Mouse (Mus musculus): ENCODE measurements around the gene Grk6.
A peak's percentile ranks its signal among the peaks of the same experiment; 100 is the strongest.

Gene Grk6

DNA sequence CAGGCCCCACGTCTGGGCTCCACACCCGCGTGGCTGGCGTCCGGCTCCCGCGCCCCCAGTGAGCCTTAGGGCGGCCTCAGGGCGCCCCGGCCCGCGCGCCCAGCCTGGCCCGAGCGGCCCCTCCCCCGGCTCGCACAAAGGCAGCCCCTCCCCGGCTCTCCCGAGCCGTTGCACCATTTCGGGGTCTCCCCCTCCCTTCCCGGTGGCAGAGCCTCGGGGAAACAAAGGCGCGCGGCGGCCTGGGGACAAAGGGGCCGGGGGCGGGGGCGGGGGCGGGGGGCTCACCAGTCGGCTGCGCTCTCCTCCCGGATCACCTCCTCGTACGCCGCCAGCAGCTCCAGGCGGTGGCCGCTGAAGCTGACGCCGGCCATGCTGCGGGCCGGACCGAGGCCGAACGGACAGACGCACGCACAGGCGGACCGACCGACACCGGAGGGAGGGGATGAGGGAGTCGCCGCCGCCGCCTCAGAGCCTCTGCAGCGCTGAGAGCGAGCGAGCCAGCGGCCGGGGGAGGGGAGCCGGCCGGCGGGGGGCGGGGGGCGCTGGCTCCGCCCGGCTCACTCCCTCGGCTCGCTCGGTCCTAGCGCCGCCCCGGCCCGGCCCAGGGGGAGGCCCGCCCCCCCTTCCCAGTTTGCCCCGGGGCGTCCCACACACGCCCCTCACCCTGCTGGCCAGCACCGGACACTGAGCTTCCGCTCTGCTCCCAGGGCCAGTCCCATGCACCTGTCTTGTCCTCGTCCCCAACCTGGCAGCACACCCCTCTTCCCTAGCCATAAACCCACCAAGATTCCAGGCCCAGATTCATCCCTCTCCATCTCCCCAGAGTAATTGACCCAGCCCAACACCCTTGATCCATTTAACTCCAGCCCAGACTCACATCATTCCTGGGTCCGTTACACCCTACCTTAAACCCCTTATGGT, 43.0 kb downstream of the Grk6 start, which contains the start of gene Dbn1:
TSS of gene Dbn1 (minus strand) at position 534 of the 921 bp plus-strand sequence.
- no peak for DNase-seq

DNA sequence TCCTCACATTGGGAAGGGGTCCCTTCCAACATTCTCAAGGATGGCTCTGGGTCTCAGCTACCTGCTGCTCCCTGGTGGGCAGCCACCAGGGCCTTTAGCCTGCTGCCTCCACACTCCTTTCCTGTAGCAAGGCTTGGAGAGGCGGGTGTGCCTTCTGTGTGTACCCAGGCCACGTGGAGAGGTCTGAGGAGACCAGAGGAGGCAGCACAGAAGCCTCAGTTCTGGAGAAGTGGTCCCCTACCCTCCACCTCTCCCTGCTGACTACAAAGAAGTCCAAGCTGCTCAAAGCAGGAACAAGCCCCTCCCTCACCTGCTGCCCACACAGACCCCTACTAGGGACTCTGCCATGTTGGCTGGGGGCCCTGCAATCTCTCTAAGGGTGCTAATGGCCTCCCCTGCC, 49.4 kb downstream of the Grk6 start:
- no peak for DNase-seq

- DNase-seq, result peak; percentile 78 to 80
Observed at GRCm38 (mm10) chr13:55494883-55495621, 50.2 kb downstream of the Grk6 start.

GRCm38 (mm10) chr13:55495702-55496101, 50.8 kb downstream of the Grk6 start:
- DNase-seq, result no peak

DNA sequence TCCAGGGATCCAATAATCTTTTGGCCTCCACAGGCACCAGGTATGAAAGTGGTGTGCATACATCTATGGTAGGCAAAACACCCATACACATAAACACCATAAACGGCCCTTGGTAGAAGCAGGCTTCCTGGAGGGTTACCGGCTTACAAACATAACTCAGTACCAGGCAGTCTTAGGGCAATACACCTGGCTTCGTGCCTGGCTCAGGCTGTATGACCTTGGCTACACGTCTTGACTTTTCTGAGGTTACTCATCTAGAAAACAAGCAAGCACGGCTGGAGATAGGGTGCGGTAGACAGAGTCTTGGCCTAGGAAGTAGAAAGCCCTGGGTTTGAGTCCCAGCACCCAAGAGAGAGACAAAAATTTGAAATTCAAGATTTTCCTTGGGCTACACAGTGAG, 51.8 kb downstream of the Grk6 start:
- no peak for DNase-seq

GRCm38 (mm10) chr13:55498906-55499305, 54.0 kb downstream of the Grk6 start:
- no peak for DNase-seq

DNA sequence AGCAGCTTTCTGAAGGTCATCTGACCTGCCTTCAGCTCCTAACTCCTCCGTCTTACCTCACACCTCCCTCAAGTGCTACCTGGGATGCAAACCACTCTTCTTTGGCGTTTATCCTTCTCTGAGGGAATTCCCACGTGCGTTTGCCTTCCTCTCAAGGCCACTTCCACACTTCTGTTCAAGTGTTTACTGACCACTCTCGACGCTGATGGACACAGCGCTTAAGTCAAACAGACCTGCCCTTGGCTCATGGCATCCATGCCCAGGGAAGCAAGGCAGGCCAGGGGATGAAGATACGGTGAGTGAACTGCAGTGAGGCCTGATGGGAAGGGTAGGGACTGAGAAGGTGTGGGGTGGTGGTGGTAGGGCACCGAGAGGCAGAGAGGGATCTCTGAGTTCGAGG, 55.7 kb downstream of the Grk6 start:
- no peak for DNase-seq

DNA sequence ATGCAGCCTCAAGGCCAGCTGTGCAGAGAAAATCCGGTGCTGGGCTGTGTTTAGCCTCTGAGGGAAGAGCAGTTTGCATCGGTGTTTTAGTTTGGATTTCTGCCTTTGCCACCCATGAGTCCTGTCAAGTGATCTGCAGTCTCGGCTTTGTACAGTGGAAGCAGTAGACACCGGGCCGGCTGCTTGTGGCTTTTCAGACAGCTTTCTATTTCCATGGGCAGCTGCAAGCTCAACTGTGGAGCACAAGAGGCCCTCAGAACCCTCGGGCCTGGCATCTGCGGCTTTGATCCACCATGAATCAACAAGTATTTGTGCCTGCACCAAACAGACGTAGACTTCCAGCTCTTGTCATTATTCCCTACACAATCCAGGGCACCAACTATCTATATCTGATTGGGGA, 57.5 kb downstream of the Grk6 start:
- DNase-seq, result no peak

GRCm38 (mm10) chr13:55504390-55504789, 59.5 kb downstream of the Grk6 start:
- DNase-seq, result no peak

GRCm38 (mm10) chr13:55505810-55506209, 60.9 kb downstream of the Grk6 start:
- no peak for DNase-seq

DNA sequence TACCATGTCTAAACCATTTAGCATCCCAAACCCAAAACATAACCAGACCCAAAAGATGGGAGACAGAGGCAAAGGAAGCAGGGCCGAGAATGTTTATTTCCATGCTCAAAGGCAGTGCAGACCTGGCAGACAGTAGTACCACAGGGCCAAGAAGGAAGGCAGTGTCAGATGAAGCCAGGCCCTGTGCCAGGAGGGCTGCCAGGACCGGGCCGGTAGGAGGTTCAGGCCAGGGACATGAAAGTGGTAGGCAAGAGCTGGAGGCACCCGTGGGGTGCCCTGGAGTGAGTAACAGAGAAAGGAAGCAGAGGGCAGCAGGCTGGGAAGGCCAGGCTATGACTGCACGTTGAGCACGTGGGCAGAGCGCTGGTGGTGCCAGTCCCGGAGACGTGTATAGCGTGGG, 61.8 kb downstream of the Grk6 start:
- peak; percentile 36 to 49 for DNase-seq

DNA sequence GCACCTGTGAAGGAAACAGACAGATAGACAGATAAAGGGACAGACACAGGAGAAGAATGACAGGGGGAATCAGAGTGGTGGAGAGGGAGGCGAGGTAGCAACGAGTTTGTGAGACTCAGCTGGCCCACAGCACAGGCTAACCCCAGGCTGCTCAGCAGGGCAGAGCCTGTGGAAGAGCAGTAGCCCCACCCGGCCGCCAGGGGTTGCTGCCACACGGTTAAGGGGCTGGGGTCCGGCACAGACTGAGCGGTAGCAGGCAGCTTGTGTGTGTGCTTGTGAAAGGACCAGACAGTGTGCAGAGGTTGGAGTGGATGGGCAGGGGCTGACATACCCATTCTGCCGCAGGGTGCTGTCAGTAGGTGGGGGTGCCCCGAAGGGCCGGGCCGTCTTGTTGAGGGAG, 63.0 kb downstream of the Grk6 start:
- no peak for DNase-seq

GRCm38 (mm10) chr13:55508531-55508930, 63.7 kb downstream of the Grk6 start:
- no peak for DNase-seq

GRCm38 (mm10) chr13:55510332-55510667, 65.4 kb downstream of the Grk6 start:
- no peak for DNase-seq
